Mouse (Mus musculus) lung, embryonic 14.5 days (tissue): Measurements from ENCODE around the gene Sf3b4. TPM values are rescaled to one million over a fixed set of nuclear protein-coding genes. Genes with fewer than 3 reads are reported as not detected.
A peak's percentile ranks its signal among the peaks of the same experiment; 100 is the strongest.

ENCODE experiments used
- ATAC-seq: fragments of 200-750 bp; cut with Nextera tagmentation; 2 replicates; pipeline ENCODE4 v1.8.0; 2017; ENCODE audit warnings: mild to moderate bottlenecking, moderate TSS enrichment, moderate library complexity; ENCODE audit not compliant: insufficient read depth
- DNase-seq: peaks from one replicate; pipeline ENCODE4 v3.0.0-alpha.2; 2015
- H3K27ac ChIP-seq: fragments of 300-500 bp; sonication (generic); 2 replicates; pipeline ENCODE4 v1.5.1; 2014; ENCODE audit warnings: low read depth, mild to moderate bottlenecking, moderate library complexity
- H3K27me3 ChIP-seq: fragments of 300-500 bp; sonication (generic); 2 replicates; pipeline ENCODE4 v1.6.1; 2014; ENCODE audit warnings: low read length, control low read depth; ENCODE audit not compliant: insufficient read depth
- H3K36me3 ChIP-seq: fragments of 300-500 bp; sonication (generic); 2 replicates; pipeline ENCODE4 v1.6.1; 2014; ENCODE audit warnings: control low read depth; ENCODE audit not compliant: insufficient read depth
- H3K4me1 ChIP-seq: fragments of 300-500 bp; sonication (generic); 2 replicates; pipeline ENCODE4 v1.6.1; 2014; ENCODE audit warnings: antibody characterized with exemption, control low read depth; ENCODE audit not compliant: insufficient read depth
- H3K4me2 ChIP-seq: fragments of 300-500 bp; sonication (generic); 2 replicates; pipeline ENCODE4 v1.6.1; 2014; ENCODE audit warnings: mild to moderate bottlenecking
- H3K4me3 ChIP-seq: fragments of 300-500 bp; sonication (generic); 2 replicates; pipeline ENCODE4 v1.5.1; 2014; ENCODE audit warnings: low read depth, low read length
- H3K9ac ChIP-seq: fragments of 300-500 bp; sonication (generic); 2 replicates; pipeline ENCODE4 v1.6.1; 2014
- H3K9me3 ChIP-seq: fragments of 300-500 bp; sonication (generic); 2 replicates; pipeline ENCODE4 v1.6.1; 2016; ENCODE audit warnings: low read depth, low read length, control low read depth
- CTCF ChIP-seq: IDR thresholded peaks from 2 replicates; pipeline ENCODE4 v1.5.1; 2016; ENCODE audit warnings: antibody characterized with exemption, low read depth
- WGBS: fragments of 180-500 bp; shearing (Covaris S2); extraction: QIAGEN DNeasy Blood & Tissue Kit; methylation state at CpG from one replicate; pipeline ENCODE4 v1.1.7; 2014; 5-methylcytosine and 5-hydroxymethylcytosine counted together
- polyA plus RNA-seq: library from polyadenylated mRNA; unstranded; fragments of >200 nt; fragmentation: Nextera tagmentation; extraction: Ambion mirVana; gene quantifications from 2 replicates; pipeline ENCODE4 v1.2.1, GENCODE M21; 2014

Sf3b4 gene
- 196 and 210 TPM in 2 replicates for polyA plus RNA-seq

DNA sequence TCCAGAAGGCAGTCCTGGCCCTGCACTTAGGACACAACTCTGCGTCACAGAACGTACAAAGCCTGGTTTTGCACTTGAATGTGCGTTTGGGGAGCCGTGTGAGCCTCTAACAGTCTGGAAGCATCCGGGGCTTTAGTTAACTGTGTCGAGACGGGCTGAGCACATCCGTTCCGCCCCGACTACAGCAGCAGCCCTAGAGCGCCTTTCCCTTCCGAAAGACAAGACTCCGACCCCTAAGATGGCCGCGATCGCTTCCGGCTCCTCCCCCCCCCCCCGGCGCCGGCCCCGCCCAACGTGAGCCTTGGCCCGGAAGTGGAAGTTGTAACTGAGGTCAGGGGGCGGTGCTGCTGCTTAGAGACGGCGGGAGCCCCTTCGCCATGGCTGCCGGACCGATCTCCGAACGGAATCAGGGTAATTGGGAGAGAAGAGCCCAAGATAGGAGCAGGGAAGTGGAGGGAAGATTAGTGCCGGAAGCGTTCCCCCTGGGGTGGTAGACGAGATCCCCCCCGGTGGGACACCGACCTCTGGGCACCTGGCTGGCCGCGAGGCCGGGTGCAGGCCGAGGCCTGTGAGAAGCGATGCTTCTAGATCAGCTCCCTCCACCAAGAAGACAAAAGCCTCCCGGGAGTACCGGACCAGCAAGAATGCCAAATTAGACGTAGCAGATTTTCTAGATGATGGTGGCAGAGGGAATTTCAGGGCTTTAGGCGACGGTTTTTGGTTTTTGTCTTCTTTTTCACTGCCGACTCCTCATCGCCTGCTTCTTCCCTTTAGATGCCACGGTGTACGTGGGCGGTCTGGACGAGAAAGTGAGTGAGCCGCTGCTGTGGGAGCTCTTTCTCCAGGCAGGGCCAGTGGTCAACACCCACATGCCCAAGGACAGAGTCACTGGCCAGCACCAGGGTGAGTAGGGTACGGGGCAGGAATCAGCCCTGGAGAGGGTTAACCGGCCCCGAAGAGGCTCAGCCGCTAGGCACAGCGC lies at the start of gene Sf3b4:
Sf3b4 (plus strand) TSS at position 136 of the 982 bp plus-strand sequence.
- H3K4me1 ChIP-seq, result peaks cover 12% of the 10 kb centered on the region
- DNase-seq, result peak; percentile 94
- H3K9me3 ChIP-seq, result no peaks in the 10 kb centered on the region
- ATAC-seq, result peak; percentile 94
- H3K27me3 ChIP-seq, result no peaks in the 10 kb centered on the region
- peak within 1 kb of the TSS; percentile 86 for H3K9ac ChIP-seq
- H3K27ac ChIP-seq, result peak within 1 kb of the TSS; percentile 99
- H3K36me3 ChIP-seq, result peaks cover 41% of the 10 kb centered on the region
- H3K4me2 ChIP-seq, result peak within 1 kb of the TSS; percentile 96
- under 1% methylated on average over 57 of the region's 58 CpGs for WGBS
- TF ChIP-seq CTCF, result no peak
- H3K4me3 ChIP-seq, result peak within 1 kb of the TSS; percentile 88

DNA sequence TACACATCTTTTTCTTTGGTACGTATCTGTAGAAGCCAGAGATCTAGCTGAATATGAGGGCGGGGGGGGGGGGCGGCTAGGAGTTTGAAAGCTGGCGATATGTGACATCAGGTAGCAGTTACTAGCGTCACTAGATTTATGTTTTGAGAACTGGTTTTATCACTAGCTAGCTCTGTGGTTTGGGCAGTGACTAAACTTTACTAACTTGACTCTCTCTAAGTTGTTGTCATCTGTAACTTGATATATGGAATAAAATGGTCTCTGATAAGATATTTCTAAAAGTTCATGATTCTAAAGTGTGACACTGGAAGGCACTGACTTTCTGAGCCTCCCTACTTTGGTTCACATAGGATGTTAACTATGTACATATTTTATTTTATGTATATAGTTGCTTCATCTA lies 47.9 kb upstream of the Sf3b4 start:
- WGBS, result 88% methylated on average over 5 of the region's 5 CpGs
- no peaks in the 10 kb centered on the region for H3K27me3 ChIP-seq
- TF ChIP-seq CTCF, result no peak

GRCm38 (mm10) chr3:96128128-96128527 lies 44.0 kb upstream of the Sf3b4 start:
- Histone ChIP-seq H3K27ac (no peak overlapping the region), H3K9ac (no peak overlapping the region), H3K9me3 (no peaks in the 10 kb centered on the region), H3K4me1 (no peaks in the 10 kb centered on the region), H3K4me2 (no peak overlapping the region), H3K4me3 (no peak overlapping the region), H3K27me3 (no peaks in the 10 kb centered on the region), H3K36me3 (no peaks in the 10 kb centered on the region)
- ATAC-seq (peak; percentile 31; the same call in 1 of the 2 replicates), DNase-seq (peak; percentile 11)
- TF ChIP-seq CTCF, result no peak

More for the DNA sequence above, 47.9 kb upstream of the Sf3b4 start:
- Histone ChIP-seq H3K4me2 (no peak overlapping the region), H3K9ac (no peak overlapping the region), H3K4me1 (no peaks in the 10 kb centered on the region), H3K9me3 (no peaks in the 10 kb centered on the region), H3K27ac (no peak overlapping the region), H3K4me3 (no peak overlapping the region), H3K36me3 (no peaks in the 10 kb centered on the region)
- no peak for DNase-seq
- no peak for ATAC-seq

- H3K27me3 ChIP-seq, result no peaks in the 10 kb centered on the region
- H3K9me3 ChIP-seq, result no peaks in the 10 kb centered on the region
- no peak overlapping the region for H3K4me2 ChIP-seq
- TF ChIP-seq CTCF, result no peak
- H3K36me3 ChIP-seq, result peaks cover 9% of the 10 kb centered on the region; the same call in 1 of the 2 replicates
- ATAC-seq, result no peak
- no peak overlapping the region for H3K4me3 ChIP-seq
- peak; percentile 7 for DNase-seq
- no peak overlapping the region for H3K27ac ChIP-seq
- H3K4me1 ChIP-seq, result no peaks in the 10 kb centered on the region
- 78% methylated on average over 3 of the region's 3 CpGs for whole genome bisulfite sequencing
- no peak overlapping the region for H3K9ac ChIP-seq
These were observed 39.7 kb upstream of the Sf3b4 start for GRCm38 (mm10) chr3:96132478-96132877.

DNA sequence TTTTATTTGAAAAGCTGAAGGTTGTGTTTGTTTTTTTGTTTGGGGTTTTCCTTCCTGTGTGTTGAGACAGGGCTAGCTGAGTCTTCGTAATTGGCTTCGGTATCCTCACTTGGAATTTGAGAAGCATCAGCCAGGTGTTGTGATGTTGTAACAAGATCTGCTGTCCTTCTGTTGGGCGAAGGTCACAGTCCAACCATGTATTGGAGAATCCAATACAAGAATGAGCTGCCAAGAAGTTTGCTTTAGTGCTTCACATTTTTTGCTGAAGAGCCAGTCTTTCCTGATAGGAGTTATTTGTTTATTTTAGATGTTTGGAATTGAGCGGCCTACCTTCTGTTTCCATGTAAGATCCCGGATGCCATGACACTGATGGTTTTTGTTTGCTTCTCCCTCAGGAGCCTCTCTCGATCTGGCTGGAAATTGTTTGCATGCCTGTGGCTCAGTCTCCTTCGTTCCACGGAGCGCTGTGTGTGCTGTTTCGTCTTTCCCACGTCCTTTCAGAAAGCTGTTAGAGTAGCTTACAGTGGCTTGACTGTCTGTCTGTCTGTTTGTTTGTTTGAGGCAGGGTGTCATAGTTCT lies 38.7 kb upstream of the Sf3b4 start:
- no peak for TF ChIP-seq CTCF
- Histone ChIP-seq H3K36me3 (peaks cover 9% of the 10 kb centered on the region; the same call in 1 of the 2 replicates), H3K4me1 (no peaks in the 10 kb centered on the region), H3K4me3 (no peak overlapping the region), H3K27ac (no peak overlapping the region), H3K27me3 (no peaks in the 10 kb centered on the region), H3K9me3 (no peaks in the 10 kb centered on the region), H3K4me2 (no peak overlapping the region), H3K9ac (no peak overlapping the region)
- ATAC-seq (no peak), DNase-seq (peak; percentile 4)
- 31% methylated on average over 11 of the region's 11 CpGs for WGBS

DNA sequence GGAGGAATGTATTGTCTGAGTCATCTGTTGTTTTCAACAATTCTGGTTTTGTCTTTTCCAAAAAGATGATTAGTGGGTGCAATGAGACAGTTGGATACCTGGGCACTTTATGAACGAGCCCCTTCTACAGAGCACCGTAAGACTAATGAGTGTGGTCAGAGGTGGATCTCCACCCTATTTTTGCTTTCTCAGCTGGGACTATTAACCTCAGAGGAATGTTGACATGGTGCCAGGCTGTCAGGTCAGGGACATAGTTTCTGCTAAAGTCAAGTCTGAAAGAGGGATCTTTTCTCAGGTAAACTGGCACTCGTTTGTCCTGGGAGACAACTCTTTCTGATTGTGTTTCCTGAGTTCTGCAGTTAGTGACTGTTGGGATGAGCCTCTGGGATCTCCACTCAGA lies 37.1 kb upstream of the Sf3b4 start:
- Histone ChIP-seq H3K9ac (no peak overlapping the region), H3K9me3 (no peaks in the 10 kb centered on the region), H3K27ac (no peak overlapping the region), H3K4me1 (no peaks in the 10 kb centered on the region), H3K27me3 (no peaks in the 10 kb centered on the region), H3K36me3 (peaks cover 12% of the 10 kb centered on the region), H3K4me2 (no peak overlapping the region), H3K4me3 (no peak overlapping the region)
- 55% methylated on average over 3 of the region's 3 CpGs for WGBS
- ATAC-seq (no peak), DNase-seq (no peak)
- TF ChIP-seq CTCF, result no peak

GRCm38 (mm10) chr3:96147950-96148349 lies 24.2 kb upstream of the Sf3b4 start:
- peaks cover 67% of the 10 kb centered on the region for H3K36me3 ChIP-seq
- no peak overlapping the region for H3K9ac ChIP-seq
- no peak overlapping the region for H3K4me3 ChIP-seq

More at GRCm38 (mm10) chr3:96147950-96148349, 24.2 kb upstream of the Sf3b4 start:
- Histone ChIP-seq H3K9me3 (no peaks in the 10 kb centered on the region), H3K4me2 (no peak overlapping the region), H3K27me3 (no peaks in the 10 kb centered on the region), H3K4me1 (no peaks in the 10 kb centered on the region), H3K27ac (no peak overlapping the region)
- 18% methylated on average over 5 of the region's 5 CpGs for WGBS
- DNase-seq, result peak; percentile 90
- TF ChIP-seq CTCF, result peak; percentile 76
- no peak for ATAC-seq
